Mouse (Mus musculus): ENCODE results near the gene Tufm.
A peak's percentile ranks its signal among the peaks of the same experiment; 100 is the strongest.

Tufm gene

DNA sequence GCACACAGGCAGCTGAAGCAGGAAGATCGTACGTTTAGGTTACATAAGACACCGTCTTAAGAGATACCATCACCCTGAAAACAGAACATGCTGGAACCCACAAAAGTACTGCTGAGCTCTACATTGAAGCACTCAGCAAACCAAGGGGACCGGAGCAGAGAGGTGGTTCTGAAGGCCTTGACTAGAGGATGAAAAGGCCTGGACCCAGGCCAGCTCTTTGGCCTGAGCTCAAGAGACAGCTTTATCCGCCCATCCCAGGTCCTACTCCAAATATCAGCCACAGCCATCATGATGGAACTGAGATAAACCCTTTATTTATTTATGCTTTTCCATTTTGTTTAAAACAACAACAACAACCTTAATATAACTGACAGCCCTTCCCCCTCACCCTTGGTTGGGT is 20.5 kb upstream of the Tufm start:
- Histone ChIP-seq H3K9me3 (ENCODE audit: low read length) (no peaks in the 10 kb centered on the region), H3K4me3 (replicated peaks; ENCODE audit: low read length) (no peak overlapping the region), H3K36me3 (ENCODE audit: insufficient read depth, low read length) (peaks cover 58% of the 10 kb centered on the region), H3K4me1 (replicated peaks; ENCODE audit: low read depth, low read length) (peaks cover 79% of the 10 kb centered on the region), H3K27me3 (ENCODE audit: insufficient read depth, low read length) (peaks cover 5% of the 10 kb centered on the region)
- TF ChIP-seq POU5F1 (IDR thresholded peaks at IDR 0.05; ENCODE audit: borderline replicate concordance, low read length), result no peak
- TF ChIP-seq CTCF (conservative IDR thresholded peaks at IDR 0.05; ENCODE audit: low read length), result no peak
- no peak for TF ChIP-seq NANOG (IDR thresholded peaks at IDR 0.05; ENCODE audit: borderline replicate concordance, low read length)

DNA sequence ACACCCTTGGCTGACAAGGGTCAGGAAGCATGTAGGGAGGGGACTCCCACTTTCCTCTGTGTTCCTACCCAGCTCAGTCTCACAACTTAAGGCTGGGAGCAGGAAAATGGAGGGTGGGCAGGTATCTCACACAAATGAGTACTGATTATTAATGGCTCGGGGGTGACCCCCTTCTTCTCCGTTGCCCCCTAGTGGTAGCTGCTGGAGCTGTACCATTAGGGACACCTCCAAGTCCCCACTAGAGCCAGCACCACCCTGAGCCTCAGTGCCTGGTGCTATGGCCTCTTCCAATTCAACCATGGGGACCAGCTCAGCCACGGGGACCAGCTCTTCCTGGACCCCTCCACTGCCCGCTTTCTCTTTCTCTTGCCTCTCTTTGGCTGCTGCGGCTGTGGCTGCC is 19.9 kb upstream of the Tufm start:
- H3K9me3 ChIP-seq (ENCODE audit: low read length), result no peaks in the 10 kb centered on the region
- H3K4me1 ChIP-seq (replicated peaks; ENCODE audit: low read depth, low read length), result peaks cover 79% of the 10 kb centered on the region
- H3K4me3 ChIP-seq (replicated peaks; ENCODE audit: low read length), result peak overlapping the region; percentile 66
- TF ChIP-seq POU5F1 (IDR thresholded peaks at IDR 0.05; ENCODE audit: borderline replicate concordance, low read length) (no peak), CTCF (conservative IDR thresholded peaks at IDR 0.05; ENCODE audit: low read length) (peak; percentile 74), NANOG (IDR thresholded peaks at IDR 0.05; ENCODE audit: borderline replicate concordance, low read length) (no peak)
- H3K36me3 ChIP-seq (ENCODE audit: insufficient read depth, low read length), result peaks cover 64% of the 10 kb centered on the region
- H3K27me3 ChIP-seq (ENCODE audit: insufficient read depth, low read length), result 0 out of 2 replicates have a peak, but pooled peaks cover under 1% of the 10 kb centered on the region

DNA sequence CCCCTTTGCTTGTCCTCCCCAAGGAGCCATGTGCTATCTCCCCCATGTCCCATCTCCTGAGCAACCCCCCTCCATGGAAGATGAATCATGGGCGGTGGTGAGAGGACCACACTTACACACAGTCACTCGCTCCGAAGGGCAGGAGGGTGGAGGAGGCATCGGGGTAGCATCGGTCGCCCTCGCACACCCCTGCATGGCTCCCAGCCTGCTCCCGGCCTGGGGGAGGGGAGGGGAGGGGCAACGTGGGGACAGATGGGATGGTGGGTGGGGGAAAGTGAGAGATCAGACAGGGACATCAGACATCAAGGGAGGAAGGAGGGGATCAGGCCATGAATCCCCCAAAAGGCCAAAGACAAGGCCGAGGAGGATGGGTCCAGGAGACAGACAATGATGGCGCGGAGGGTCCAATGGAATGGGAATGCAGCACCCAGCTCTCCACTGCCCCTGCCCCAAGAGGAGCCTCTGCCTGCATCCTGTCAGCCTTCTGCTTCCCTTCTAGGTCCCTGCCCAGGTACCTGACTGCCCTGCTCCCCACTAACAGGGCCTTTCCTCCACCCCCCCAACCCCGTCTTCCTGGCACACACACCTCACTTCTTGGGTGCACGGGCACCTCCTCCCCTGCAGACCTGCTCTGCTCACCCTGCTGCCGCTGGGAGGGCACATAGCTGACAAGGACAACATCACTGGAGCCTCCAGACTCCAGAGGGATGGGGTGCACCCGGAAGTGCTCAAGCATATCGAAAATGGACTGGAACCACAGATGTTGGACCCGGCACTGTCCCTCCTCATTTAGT is 19.1 kb upstream of the Tufm start:
- TF ChIP-seq NANOG (IDR thresholded peaks at IDR 0.05; ENCODE audit: borderline replicate concordance, low read length), result no peak
- no peak for TF ChIP-seq CTCF (conservative IDR thresholded peaks at IDR 0.05; ENCODE audit: low read length)
- no peak for TF ChIP-seq POU5F1 (IDR thresholded peaks at IDR 0.05; ENCODE audit: borderline replicate concordance, low read length)

DNA sequence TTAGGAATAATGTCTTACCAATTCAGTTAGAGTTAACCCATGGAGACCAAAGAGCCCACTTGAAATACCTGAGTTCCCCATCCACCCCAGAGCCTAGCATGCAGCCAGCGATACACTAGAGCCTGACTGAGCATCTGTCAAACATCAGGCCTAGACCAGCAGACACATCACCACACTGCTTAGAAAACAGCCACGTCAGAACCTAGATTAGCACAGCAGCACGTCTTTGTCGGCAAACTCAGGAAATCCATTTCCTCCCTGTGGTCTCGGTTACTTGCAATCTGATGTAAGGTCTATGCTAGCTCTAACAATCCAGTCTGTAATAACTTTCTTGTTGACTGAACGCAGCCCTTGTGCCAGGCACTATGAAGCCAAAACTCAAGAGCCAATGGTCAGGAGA is 17.1 kb upstream of the Tufm start:
- no peak for TF ChIP-seq CTCF (conservative IDR thresholded peaks at IDR 0.05; ENCODE audit: low read length)
- TF ChIP-seq NANOG (IDR thresholded peaks at IDR 0.05; ENCODE audit: borderline replicate concordance, low read length), result no peak
- TF ChIP-seq POU5F1 (IDR thresholded peaks at IDR 0.05; ENCODE audit: borderline replicate concordance, low read length), result no peak

More for the DNA sequence above, 19.1 kb upstream of the Tufm start:
- H3K4me1 ChIP-seq (replicated peaks; ENCODE audit: low read depth, low read length), result peaks cover 80% of the 10 kb centered on the region
- H3K27me3 ChIP-seq (ENCODE audit: insufficient read depth, low read length), result no peaks in the 10 kb centered on the region
- no peaks in the 10 kb centered on the region for H3K9me3 ChIP-seq (ENCODE audit: low read length)
- peaks cover 71% of the 10 kb centered on the region for H3K36me3 ChIP-seq (ENCODE audit: insufficient read depth, low read length)
- peak overlapping the region; percentile 66 for H3K4me3 ChIP-seq (replicated peaks; ENCODE audit: low read length)

DNA sequence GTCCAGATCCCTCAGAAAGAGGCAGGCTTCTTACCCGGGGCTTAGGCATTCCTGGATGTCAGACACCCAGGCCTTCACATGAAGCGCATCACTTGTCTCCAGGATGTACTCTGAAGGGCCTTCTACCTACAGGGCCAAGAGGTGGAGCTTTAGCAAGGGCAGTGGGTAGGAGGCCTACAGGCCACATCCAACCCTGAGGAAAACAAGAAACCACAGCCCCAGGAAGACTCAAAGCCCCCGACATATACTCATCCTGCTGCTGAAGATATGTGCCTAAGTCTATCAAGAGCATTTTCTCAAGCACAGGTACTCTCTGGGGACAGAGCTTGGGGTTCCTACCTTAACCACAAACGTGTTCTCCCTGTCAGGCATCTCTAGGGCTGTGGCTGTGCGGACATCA is 15.8 kb upstream of the Tufm start:
- no peaks in the 10 kb centered on the region for H3K9me3 ChIP-seq (ENCODE audit: low read length)
- H3K4me1 ChIP-seq (replicated peaks; ENCODE audit: low read depth, low read length), result peaks cover 71% of the 10 kb centered on the region
- H3K36me3 ChIP-seq (ENCODE audit: insufficient read depth, low read length), result peaks cover 74% of the 10 kb centered on the region
- no peaks in the 10 kb centered on the region for H3K27me3 ChIP-seq (ENCODE audit: insufficient read depth, low read length)
- no peak for TF ChIP-seq POU5F1 (IDR thresholded peaks at IDR 0.05; ENCODE audit: borderline replicate concordance, low read length)
- no peak for TF ChIP-seq NANOG (IDR thresholded peaks at IDR 0.05; ENCODE audit: borderline replicate concordance, low read length)
- no peak for TF ChIP-seq CTCF (conservative IDR thresholded peaks at IDR 0.05; ENCODE audit: low read length)
- no peak overlapping the region for H3K4me3 ChIP-seq (replicated peaks; ENCODE audit: low read length)

More for the DNA sequence above, 17.1 kb upstream of the Tufm start:
- no peaks in the 10 kb centered on the region for H3K27me3 ChIP-seq (ENCODE audit: insufficient read depth, low read length)
- peaks cover 75% of the 10 kb centered on the region for H3K4me1 ChIP-seq (replicated peaks; ENCODE audit: low read depth, low read length)
- H3K4me3 ChIP-seq (replicated peaks; ENCODE audit: low read length), result no peak overlapping the region
- H3K9me3 ChIP-seq (ENCODE audit: low read length), result no peaks in the 10 kb centered on the region
- H3K36me3 ChIP-seq (ENCODE audit: insufficient read depth, low read length), result peaks cover 79% of the 10 kb centered on the region

DNA sequence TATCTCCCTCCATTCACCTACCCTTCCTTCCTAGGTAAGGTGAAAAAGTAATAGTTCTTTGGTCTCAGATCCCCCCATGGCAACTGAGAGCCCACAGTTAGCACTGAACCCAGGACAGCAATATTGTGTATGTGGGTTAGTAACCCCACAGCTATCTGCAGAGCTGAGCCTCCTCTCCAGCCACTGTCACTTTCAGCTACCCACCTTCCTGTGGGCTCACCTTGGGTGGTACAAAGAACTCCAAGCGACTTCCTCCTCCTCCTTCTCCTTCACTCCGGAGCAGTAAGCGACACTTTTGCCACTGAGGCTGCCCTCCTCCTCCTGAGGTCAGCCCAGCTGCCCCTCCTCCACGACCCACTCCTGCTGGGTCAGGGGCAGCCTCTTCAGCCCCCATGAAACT is 15.3 kb upstream of the Tufm start:
- TF ChIP-seq NANOG (IDR thresholded peaks at IDR 0.05; ENCODE audit: borderline replicate concordance, low read length) (no peak), CTCF (conservative IDR thresholded peaks at IDR 0.05; ENCODE audit: low read length) (no peak), POU5F1 (IDR thresholded peaks at IDR 0.05; ENCODE audit: borderline replicate concordance, low read length) (no peak)
- no peak overlapping the region for H3K4me3 ChIP-seq (replicated peaks; ENCODE audit: low read length)
- no peaks in the 10 kb centered on the region for H3K27me3 ChIP-seq (ENCODE audit: insufficient read depth, low read length)
- H3K36me3 ChIP-seq (ENCODE audit: insufficient read depth, low read length), result peaks cover 69% of the 10 kb centered on the region
- H3K9me3 ChIP-seq (ENCODE audit: low read length), result no peaks in the 10 kb centered on the region
- peaks cover 71% of the 10 kb centered on the region for H3K4me1 ChIP-seq (replicated peaks; ENCODE audit: low read depth, low read length)

DNA sequence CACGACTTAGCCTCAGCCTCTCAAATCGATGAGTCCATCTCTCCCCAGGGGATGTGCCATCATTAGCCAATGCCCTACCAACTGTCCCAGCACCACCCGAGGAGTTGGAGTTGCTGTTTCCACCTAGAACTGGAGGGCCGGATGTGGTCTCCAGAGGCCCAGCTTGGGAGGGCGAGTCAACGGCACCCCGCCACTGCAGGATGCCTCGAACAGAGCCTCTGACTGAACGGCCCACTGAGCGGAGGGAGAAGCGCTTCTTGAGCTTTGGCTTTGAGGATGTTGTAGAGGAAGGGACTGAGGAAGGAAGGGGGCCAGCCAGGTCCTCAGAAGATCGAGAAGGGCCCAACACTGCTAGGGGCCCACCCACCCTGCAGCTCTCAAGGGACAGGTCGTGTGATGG is 14.9 kb upstream of the Tufm start:
- Histone ChIP-seq H3K27me3 (ENCODE audit: insufficient read depth, low read length) (no peaks in the 10 kb centered on the region), H3K4me3 (replicated peaks; ENCODE audit: low read length) (no peak overlapping the region; the same call in 1 of the 2 replicates), H3K4me1 (replicated peaks; ENCODE audit: low read depth, low read length) (peaks cover 67% of the 10 kb centered on the region), H3K9me3 (ENCODE audit: low read length) (no peaks in the 10 kb centered on the region), H3K36me3 (ENCODE audit: insufficient read depth, low read length) (peaks cover 65% of the 10 kb centered on the region)
- TF ChIP-seq CTCF (conservative IDR thresholded peaks at IDR 0.05; ENCODE audit: low read length) (no peak), NANOG (IDR thresholded peaks at IDR 0.05; ENCODE audit: borderline replicate concordance, low read length) (no peak), POU5F1 (IDR thresholded peaks at IDR 0.05; ENCODE audit: borderline replicate concordance, low read length) (no peak)

DNA sequence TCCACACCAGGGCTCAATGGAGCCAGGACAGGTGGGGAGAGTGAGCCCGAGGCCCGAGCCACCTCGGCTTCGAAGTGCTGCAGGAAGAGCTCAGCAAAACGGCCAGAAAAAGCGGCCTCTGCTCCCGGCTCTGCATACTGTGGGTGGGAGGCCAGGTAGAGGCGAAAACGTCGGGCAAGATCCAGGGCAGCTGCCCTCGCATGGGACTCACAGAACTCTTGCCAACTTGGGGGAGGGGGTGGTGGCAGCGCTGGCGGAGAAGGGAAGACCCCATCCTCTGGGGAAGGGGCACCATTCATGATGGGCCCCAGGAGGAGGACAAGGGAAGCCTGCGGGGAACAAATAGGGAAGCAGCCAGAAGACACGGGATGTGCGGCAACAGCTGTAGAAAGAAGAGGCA is 14.4 kb upstream of the Tufm start:
- TF ChIP-seq POU5F1 (IDR thresholded peaks at IDR 0.05; ENCODE audit: borderline replicate concordance, low read length) (no peak), CTCF (conservative IDR thresholded peaks at IDR 0.05; ENCODE audit: low read length) (no peak), NANOG (IDR thresholded peaks at IDR 0.05; ENCODE audit: borderline replicate concordance, low read length) (no peak)
- peaks cover 63% of the 10 kb centered on the region for H3K4me1 ChIP-seq (replicated peaks; ENCODE audit: low read depth, low read length)
- H3K36me3 ChIP-seq (ENCODE audit: insufficient read depth, low read length), result peaks cover 61% of the 10 kb centered on the region
- H3K4me3 ChIP-seq (replicated peaks; ENCODE audit: low read length), result peak overlapping the region; percentile 2; the same call in 1 of the 2 replicates
- H3K9me3 ChIP-seq (ENCODE audit: low read length), result no peaks in the 10 kb centered on the region
- H3K27me3 ChIP-seq (ENCODE audit: insufficient read depth, low read length), result no peaks in the 10 kb centered on the region
